In the genomic region with DNA sequence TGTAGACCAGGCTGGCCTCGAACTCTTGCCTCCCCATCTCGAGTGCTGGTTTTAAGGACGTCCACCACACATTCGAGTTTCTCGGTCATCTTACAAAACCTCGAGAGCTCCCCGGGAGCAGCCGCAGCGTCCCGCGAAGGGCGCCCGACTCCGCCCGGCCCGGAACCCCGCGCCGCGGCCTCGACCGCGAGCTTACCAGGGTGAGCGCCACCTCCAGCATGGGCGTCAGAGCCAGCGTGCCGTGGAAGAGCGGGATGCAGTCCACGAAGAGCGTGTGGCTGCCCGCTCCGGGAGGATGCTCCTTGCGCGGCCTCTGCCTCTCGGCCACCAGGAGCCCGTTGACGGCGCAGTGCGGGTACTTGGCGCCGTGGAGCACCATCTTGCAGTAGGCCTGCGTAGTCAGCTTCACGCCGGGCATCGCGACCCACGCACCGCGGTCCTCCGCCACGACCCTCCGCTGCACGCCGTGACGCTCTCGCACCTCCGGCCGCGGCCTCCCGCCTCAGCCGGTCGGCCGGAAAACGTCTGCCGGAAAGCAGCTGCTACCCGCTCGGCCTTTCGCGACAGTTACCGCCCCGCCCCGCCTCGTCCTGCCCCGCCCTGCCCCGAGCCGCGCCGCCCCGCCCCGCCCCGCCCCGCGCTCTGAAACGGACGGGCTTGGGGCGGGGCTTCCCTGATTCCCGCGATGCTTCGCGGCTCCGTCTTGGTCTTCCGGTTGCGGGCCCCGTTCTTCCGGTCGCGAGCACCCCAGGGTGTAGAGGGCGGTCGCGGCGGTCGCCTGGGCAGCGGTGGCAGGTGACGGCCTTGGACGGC, we compare ENCODE assay signal across 8 mouse cellular contexts. TPM values are rescaled to one million over a fixed set of nuclear protein-coding genes. Genes with fewer than 3 reads are reported as not detected.
DNase-seq lines count a peak whose midpoint lies in the region; ATAC-seq lines count a peak whose summit lies in the region.

TSS of gene Gm27021 (minus strand) at position 519 of the 813 bp plus-strand sequence.
TSS of gene Cox4i1 (plus strand) at position 662 of the 813 bp plus-strand sequence.

- H3K36me3 ChIP-seq in intestine, embryonic 15.5 days: peaks cover 25% of the 10 kb centered on the region

- peak; percentile 94 for DNase-seq in adrenal gland, adult 2 months
- peak; percentile 96 for DNase-seq in embryo, embryonic 11 days
- peak; percentile 85 to 90 for DNase-seq in gastrocnemius, postnatal 36 days
- peak; percentile 91 to 92 for DNase-seq in left cerebral cortex, postnatal 14 days (ENCODE audit: low spot score in 2 of 2)
- DNase-seq in right cerebral cortex, postnatal 14 days: peak; percentile 95
- peak; percentile 88 for DNase-seq in urinary bladder, postnatal 25 days (ENCODE audit: low spot score)

- under 1% methylated on average over 95 of the region's 105 CpGs for WGBS in intestine, embryonic 15.5 days

- ATAC-seq in intestine, embryonic 15.5 days: peak; percentile 94
- ATAC-seq in megakaryocyte-erythroid progenitor cell, adult 5-6 weeks (replicated peaks; ENCODE audit: low FRiP score, low TSS enrichment, poor library complexity, severe bottlenecking): peak; percentile 82

- no peaks in the 10 kb centered on the region for H3K9me3 ChIP-seq in intestine, embryonic 15.5 days

- peak within 1 kb of the TSS; percentile 82 for H3K4me2 ChIP-seq in intestine, embryonic 15.5 days (replicated peaks)

- peak within 1 kb of the TSS; percentile 88 for H3K27ac ChIP-seq in intestine, embryonic 15.5 days

- H3K9ac ChIP-seq in intestine, embryonic 15.5 days: peak within 1 kb of the TSS; percentile 96

- H3K4me1 ChIP-seq in intestine, embryonic 15.5 days (replicated peaks): peaks cover 42% of the 10 kb centered on the region

- peak within 1 kb of the TSS; percentile 91 for H3K4me3 ChIP-seq in intestine, embryonic 15.5 days (replicated peaks)

- no peaks in the 10 kb centered on the region for H3K27me3 ChIP-seq in intestine, embryonic 15.5 days (replicated peaks)

- intact Hi-C loops in gastrocnemius, postnatal 36 days (cut with DNase I): no loop called here
- intact Hi-C loops in left cerebral cortex, postnatal 14 days (cut with DNase I): no loop called here

RNA-seq across cellular contexts. Expression of gene Gm27021, which starts in this region (rescaled TPM):
- not detected for total RNA-seq in adrenal gland, adult 2 months (2021)
- 3.4 and 10.8 TPM in 2 replicates for polyA plus RNA-seq in adrenal gland, adult 2 months (2012; rRNA removed)
- not detected for total RNA-seq in gastrocnemius, postnatal 36 days (2021)
- polyA plus RNA-seq in intestine, embryonic 15.5 days (2015; fragmentation: Nextera tagmentation; extraction: Ambion mirVana): 2.0 and 2.2 TPM in 2 replicates
- not detected for total RNA-seq in left cerebral cortex, postnatal 14 days (2021)
- not detected in 2 replicates for total RNA-seq in megakaryocyte-erythroid progenitor cell, adult 5-6 weeks (2014; fragmentation: Nextera tagmentation)
- not detected in 2 replicates for total RNA-seq in megakaryocyte-erythroid progenitor cell, adult 5-6 weeks (2017)

RNA-seq across cellular contexts. Expression of gene Cox4i1, which starts in this region (rescaled TPM):
- total RNA-seq in adrenal gland, adult 2 months (2021): 1,000 to 10,000 TPM; 1,249 to 1,840 TPM
- polyA plus RNA-seq in adrenal gland, adult 2 months (2012; rRNA removed): 508 and 556 TPM in 2 replicates
- 1,000 to 10,000 TPM; 1,608 to 1,616 TPM for total RNA-seq in gastrocnemius, postnatal 36 days (2021)
- polyA plus RNA-seq in intestine, embryonic 15.5 days (2015; fragmentation: Nextera tagmentation; extraction: Ambion mirVana): 1,472 and 1,529 TPM in 2 replicates
- 1,000 to 10,000 TPM; 1,181 to 1,191 TPM for total RNA-seq in left cerebral cortex, postnatal 14 days (2021)
- total RNA-seq in megakaryocyte-erythroid progenitor cell, adult 5-6 weeks (2014; fragmentation: Nextera tagmentation): 1,045 and 1,237 TPM in 2 replicates
- 386 and 612 TPM in 2 replicates for total RNA-seq in megakaryocyte-erythroid progenitor cell, adult 5-6 weeks (2017)

Comparison
In these comparisons a context has a peak if more than half of its experiments do, and no peak if none do; other contexts are left out.
1. Peak in every context shown above with its lines: DNase-seq, ATAC-seq, H3K4me3 ChIP-seq and H3K27ac ChIP-seq.